Mouse (Mus musculus): ENCODE data around the gene Spib.

Spib gene

GRCm38 (mm10) chr7:44547725-44548124 lies 15.9 kb upstream of the Spib start:
- peak in 1 of 2 experiments; percentile 24 for DNase-seq

DNA sequence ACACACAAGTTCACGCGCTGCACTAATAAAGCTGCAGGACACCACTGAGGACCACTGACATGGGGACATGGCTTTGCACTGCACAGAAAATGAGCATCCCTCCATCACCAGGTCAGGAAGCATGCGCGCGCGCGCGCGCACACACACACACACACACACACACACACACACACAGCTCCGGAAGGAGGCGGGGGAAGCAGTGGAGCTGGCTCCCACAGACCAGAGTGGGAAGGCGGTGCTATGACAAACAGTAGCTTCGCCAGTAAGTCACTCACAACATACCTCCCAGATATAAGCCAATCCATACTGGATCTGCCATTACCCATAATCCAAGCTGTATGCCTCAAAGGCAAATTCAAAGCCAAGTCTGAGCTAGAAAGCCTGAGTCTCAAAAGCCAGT lies 15.2 kb upstream of the Spib start:
- DNase-seq: peak in 1 of 2 experiments; percentile 21

DNA sequence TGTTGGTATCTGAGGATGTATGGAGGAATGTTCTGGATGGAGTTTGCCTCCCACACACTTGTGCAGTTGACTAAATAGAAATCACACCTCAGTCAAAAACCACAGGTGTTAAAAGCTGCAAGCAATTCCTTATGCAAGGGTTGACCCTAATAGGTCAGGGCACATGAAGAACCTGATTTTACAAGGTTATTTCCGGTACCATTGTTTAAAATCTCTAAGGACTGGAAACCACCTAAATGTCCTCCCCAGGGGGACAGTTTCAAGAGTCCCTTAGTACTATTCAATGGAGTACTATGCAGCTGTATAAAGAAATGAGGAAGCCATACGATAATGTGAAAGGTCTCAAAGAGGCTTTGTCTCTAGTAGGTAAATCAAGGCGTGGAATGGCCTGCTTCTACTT lies 14.4 kb upstream of the Spib start:
- no peak for DNase-seq

DNA sequence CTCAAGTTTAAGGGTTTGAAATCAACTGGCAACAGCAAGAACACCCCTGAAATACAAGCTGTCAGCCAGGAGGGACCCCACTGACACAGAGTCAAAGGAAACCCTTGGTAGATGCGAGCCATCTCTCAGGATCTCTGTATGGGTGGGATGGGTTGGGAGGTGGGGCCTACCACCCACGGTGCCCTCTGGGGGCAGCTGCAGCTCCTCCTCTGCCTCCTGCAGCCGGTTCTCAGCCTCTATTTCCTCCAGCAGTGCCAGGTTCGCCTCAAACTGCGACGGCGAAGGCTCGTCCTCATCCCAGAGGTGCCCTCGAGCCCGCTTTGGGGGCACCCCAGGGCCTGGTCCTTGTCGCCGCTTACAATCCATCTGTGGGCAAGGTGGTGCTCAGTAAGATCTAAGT lies 11.2 kb upstream of the Spib start:
- no peak for DNase-seq

- no peak for DNase-seq
These were observed 10.7 kb upstream of the Spib start for GRCm38 (mm10) chr7:44542555-44542954.

DNA sequence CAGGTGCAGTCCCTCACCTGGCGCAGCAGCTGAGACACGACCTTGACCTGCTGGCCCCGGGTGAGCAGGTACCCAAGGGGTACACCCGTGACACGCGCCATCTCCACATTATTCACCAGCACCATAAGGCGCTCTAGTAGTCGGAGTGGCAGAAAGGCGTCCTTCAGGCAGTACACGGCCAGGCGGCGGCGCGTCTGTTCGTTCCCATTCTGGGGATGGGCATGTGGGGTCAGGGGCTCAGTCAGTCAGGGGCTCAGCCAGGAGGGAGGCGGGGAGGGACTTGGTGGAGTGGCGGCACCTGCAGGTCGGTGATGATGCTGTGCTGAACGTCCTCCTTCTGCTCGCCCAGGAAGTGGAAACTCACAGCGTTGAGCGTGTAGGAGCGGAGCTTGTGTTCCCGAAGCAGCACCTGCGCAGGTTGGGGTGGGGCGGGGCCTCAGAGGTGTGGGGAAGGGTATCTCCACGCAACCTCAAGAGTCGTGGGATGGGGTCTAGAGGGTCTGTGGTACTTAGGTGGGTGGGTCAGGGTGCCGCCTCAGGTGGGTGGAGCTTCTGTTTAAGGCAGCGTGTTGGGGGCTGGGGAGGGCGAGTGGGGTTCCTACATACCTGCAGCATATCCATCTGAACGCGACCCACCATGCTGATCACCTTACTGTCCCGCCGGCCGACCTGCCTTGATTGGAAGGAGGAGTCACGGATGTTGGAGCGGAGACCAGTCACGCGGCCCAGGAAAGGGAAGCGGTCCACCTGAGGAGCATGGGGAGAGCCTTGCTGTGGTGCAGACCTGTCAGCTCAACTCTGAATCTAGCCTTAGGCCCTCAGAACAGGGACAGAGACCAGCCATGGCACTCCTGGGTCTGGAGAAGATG lies 7.1 kb upstream of the Spib start:
- peak in 1 of 2 experiments; percentile 6 for DNase-seq

DNA sequence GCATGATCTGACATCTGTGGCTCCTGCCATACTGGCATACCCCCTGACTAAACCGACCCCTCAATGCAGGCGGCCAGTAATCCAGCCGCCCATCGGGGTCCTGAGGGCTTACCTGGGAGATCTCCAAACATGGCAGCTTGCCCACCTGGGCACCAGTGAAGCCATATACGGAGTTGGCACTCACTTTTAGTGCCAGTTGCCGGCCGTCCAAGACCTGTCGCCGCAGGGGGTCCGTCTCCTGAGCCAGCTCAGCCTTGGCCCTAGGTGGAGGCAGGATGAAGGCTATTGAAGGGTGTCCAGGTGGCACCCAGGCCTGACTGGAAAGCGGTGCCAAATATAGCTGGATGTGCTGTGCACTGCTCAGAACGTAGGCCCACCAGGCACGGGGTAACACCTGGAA lies 5.6 kb upstream of the Spib start:
- no peak for DNase-seq

DNA sequence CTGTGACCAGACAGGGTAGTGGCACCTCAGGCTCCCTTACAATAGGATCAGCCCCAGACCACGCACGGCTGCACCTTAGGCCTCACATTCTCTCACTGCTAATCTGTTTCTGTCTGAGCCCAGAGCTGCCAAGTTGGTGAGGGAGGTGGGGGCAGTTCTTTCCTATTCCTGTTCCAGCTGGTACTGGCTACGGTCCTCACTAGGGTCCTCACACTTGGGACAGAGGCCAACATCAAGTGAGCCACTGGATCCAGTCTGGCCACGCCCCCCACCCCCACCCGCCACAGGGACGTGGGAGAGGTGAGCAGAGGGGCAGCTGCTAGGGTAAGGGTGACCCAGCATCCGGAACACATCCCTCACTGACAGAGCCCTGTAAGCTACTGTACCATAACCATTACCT lies 5.1 kb upstream of the Spib start:
- no peak for DNase-seq

GRCm38 (mm10) chr7:44536590-44536968 lies 4.7 kb upstream of the Spib start:
- no peak for DNase-seq

GRCm38 (mm10) chr7:44535657-44536589 lies 4.1 kb upstream of the Spib start:
- DNase-seq: peak in 1 of 2 experiments; percentile 43

DNA sequence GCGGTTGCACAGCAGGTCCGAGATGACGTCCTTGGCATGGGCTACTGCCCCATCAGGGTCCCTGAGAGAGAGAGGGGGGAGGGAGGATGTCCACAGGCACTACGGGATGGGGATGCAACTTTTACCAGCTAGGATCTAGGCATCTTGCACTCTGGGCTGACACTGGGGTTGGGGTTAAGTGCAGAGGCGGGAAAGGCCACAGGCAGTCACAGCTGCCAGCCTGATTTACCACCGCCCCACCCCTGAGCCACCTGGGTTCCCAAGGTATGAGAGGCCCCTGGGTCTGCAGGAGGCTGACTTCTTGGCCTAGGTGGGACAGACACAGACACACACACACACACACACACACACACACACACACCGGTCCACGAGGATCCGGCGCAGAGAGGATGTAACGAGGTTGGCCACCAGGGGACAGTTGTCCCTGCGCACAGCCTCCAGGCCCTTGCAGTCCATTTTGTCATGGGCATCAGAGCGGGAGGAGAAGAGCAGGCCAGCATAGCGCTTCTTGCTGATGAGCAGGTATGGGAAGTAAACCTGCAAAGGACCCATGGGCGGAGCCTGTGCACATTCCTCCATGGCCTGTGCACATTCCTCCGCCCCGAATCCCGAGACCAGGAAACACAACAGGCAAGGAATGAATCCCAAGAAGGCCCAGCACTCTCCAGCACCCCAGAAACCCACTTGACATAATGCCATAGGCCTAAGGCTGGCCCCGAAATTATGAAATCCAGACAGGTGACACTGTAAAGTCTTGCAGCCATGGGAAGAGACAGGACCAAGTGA lies 3.0 kb upstream of the Spib start:
- no peak for DNase-seq

GRCm38 (mm10) chr7:44534242-44534641 lies 2.4 kb upstream of the Spib start:
- DNase-seq: peak; percentile 74 to 84

DNA sequence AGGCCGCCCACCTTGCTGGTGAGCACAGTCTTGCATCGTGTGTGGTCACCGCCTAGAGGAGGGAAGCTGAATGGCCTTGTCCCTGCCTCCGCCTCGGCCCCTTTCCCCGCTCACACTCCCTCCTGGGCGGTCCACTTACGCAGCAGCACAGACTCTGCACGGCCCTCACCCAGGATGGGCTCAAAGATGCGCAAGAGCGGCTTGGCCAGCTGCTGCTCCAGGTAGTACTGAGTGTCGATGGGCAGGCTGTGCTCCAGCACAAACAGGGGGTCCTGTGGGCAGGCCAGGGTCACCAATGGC lies 1.8 kb upstream of the Spib start:
- DNase-seq: no peak

DNA sequence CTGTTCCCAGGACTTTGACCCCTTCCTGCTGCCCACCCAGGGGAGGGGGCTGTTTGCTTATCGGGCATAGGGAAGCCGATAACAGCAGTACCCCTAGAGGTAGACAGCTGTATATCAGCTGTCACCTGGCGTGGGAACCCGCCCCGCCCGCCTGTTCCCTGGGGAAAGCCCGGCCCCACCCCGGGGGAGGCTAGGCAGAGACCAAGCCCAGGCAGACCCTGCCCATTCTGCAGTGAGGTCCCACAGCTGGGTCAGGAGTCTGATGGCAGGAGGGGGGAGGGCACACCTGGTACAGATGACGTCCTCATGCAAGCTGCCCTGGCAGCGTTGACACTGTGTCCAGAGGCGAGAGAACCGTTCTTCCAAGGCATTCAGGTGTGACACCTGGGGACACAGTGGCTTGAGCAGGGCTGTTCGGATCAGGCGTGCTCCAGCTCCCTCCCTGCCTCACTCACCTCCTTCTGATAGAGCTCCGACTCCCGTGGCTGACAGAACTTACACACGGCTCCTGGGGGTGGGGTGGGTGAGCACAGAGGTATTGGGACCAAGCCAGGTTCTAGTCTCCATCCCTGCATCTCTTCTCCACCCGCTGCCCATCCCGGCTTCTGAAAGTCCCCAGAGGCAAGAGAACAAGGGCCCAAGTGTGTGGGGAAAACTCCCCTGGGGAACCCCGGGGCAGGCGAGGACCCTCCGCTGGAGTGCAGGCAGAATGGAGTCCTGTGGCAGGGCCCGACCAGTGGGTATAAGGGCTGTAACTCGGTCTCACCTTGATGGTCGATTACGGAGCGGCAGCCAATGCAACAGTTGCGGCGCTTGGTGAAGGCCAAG lies 1.3 kb upstream of the Spib start:
- DNase-seq: peak; percentile 65 to 69

DNA sequence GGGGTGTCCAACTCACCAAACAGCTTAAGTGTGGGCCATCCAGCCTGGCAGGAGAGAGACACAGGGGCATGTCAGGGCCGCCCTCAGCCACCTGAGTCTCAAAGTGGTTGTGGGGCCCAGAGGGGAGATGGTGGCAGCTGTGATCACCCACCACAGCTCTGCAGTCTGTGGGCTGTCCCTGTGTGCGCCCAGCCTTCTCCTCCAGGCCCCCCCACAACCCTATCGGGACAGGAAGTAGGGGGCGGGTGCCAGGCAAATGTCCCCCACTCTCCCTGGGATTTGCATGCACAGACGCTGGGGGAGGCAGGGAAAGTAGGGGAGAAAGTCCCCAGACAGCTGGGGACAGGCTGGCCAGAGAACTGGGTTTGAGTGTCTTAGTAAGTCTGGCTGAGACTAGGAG lies 664 bp downstream of the Spib start:
- DNase-seq: peak; percentile 60 to 75

- DNase-seq: no peak
These were observed 1.4 kb downstream of the Spib start for GRCm38 (mm10) chr7:44530507-44530906.

- DNase-seq: peak; percentile 47 to 48
These were observed 2.4 kb downstream of the Spib start for GRCm38 (mm10) chr7:44529518-44529917.

GRCm38 (mm10) chr7:44527483-44528398 lies 4.1 kb downstream of the Spib start:
- DNase-seq: peak; percentile 70 to 78

DNA sequence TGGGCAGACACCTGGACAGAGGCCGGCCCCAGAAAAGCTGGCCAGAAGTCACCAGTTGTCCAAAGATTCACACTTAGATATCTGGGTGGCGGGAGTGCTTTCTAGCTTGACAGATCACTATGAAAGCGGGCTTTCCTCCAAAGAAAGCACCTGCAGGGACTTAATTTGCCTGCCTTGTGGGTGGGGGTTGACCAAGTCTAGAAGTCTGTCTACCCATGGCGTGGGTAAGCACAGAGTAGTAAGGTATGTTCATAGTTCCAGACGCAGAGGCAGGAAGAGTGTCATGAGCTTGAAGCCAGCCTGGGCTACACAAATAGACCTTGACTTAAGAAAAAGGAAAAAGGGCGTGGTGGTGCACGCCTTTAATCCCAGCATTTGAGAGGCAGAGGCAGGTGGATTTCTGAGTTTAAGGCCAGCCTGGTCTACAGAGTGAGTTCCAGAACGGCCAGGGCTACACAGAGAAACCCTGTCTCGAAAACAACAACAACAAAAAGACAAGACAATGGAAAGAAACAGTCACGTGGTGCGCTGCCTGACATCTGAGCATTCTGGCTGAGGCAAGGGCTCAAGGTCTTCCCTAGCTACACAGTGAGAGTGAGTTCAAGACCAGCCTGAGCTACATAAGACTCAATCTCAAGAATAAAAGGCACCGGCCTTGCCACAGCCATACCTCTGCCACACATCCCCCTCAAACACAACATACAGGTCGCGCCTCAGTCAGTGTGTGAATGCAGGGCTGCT lies 5.3 kb downstream of the Spib start:
- DNase-seq: peak in 1 of 2 experiments; percentile 25

GRCm38 (mm10) chr7:44525126-44525832 lies 6.6 kb downstream of the Spib start:
- peak; percentile 51 to 53 for DNase-seq
